Mouse (Mus musculus) cerebellum, postnatal 14 days (tissue): ENCODE measurements around the gene Arrdc2.

Experiments used
- DNase-seq, 2 experiments: peaks; one replicate each; pipeline ENCODE4 v3.0.0; 2021; ENCODE audit warnings: mixed read lengths in 2 of 2

Gene Arrdc2

DNA sequence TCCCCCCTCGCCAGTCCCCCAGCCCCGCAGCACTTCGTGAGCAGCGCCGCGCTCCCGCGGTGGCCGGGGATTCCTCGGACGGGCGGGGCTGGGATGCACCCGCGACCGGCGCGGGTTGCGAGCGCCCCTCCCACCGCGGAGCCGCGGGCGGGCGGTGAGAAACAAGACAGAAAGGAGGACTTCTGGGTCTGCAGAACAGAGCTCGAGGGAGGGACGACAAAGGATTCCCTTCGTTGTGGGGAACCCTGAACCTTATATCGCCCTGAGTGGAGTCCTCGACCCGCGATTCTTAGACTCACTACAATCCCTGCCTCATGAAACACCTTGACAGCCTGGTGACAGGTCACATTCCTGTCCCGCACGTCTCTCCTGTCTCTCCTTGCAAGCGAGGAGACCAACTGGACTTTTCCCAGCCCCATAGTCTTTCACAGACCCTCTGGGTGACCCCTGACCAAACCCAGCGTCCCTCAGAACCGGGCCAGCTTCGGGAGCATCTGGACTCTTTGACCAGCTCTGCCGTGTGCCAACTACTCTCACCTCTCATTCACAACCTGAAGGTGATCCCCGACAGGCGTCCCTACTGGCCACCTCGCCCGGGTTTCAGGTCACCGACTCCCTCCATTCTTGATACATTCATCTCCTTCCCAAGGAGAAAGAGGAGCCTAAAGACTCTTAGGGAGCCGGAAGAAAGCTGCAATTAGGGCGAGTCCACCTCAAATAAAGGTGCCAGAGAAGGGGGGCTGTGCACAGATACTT is 24.6 kb upstream of the Arrdc2 start:
- DNase-seq = no peak

GRCm38 (mm10) chr8:70862824-70863641 is 23.5 kb upstream of the Arrdc2 start, which contains the start of gene Kcnn1:
Gene Kcnn1 (minus strand): TSS chr8:70863258.
- DNase-seq = no peak

- no peak for DNase-seq
Measured at GRCm38 (mm10) chr8:70857516-70857915, 18.0 kb upstream of the Arrdc2 start.

- peak; percentile 80 to 82 for DNase-seq
Measured at GRCm38 (mm10) chr8:70856541-70857197, 17.1 kb upstream of the Arrdc2 start.

DNA sequence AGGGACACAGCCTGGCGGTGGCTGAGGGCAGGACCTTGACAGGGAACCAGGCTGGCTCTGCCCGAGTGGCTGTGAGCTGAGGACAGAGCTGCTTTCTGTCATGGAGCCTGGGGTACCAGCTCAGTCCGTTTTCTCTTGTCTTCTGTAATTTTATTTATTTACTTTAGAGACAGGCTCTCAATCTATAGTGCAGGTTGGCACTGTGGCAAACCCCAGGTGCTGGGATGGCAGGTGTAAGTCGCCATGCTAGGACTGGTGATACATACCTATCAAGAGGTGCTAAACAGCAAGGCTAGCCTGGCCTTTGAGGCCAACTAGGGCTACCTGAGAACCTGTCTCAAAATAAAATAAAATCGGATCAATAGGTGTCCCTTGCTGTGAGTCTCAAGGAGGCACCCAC is 16.5 kb upstream of the Arrdc2 start:
- DNase-seq = no peak

DNA sequence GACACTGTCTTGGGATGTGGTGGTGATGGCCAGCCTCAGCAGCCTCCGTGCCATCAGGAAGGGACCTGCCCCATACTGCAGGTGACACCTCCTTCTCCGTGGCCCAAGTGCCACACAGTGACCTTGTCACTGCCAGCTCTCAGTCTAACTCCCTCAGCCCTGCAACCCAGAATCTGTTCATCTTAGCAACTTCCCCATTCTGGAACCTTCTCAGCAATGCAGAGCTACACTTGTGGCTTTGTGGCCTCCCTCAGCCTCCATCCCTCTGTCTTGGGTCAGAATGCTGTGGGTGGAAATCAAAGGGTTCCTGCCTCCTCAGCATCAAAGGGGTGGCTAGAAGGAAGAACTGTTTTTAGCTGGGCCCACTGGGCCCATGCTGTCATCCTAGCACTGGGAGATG is 14.3 kb upstream of the Arrdc2 start:
- no peak for DNase-seq

DNA sequence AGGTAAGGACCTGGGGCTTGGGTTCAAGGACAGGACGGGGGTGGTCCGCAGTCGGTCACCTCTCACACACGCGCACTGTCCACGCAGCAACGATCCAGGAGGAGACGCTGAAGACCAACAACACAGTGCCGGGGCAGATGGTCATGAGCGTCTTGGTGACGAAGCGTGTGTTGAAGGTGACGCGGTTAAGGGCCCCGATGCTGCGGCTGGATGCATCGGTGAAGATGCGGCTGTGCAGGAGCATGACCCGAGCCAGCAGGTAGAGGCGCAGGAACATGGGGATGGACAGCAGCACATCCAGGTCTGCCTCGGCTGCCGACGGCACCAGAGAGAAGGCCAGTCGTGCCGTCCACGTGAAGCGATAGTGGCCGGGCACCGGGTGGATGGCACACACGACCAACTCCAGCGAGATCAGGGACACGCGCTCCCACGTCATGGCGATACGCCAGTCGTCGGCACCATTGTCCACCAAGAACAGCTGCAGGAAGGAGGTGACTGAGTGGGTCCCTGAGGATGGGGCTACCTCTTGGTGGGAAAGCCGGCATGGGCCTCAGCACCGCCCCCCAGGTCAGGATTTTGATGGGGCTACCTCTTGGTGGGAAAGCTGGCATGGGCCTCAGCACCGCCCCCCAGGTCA is 13.2 kb upstream of the Arrdc2 start:
- DNase-seq = no peak

DNA sequence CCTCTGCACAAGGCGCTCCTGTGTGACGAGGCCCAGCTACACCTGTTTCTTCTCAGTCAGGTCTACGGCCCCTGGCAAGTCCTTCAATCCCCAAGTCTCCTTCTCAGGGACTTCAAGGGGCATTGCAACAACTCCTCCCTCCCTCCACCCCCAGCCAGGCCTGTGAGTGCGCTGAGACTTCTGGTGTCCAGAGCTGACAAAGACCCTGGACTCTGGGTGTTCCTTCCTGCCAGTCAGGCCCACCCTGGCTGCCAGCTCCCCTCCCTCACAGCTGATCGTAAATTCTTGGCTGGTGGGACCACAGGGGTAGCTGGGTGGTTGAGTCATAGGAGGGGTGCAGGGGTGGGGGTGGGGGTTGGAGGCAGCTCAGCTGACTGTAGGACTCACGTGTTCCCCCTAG is 12.3 kb upstream of the Arrdc2 start:
- DNase-seq = no peak

- DNase-seq = no peak
Measured at GRCm38 (mm10) chr8:70850947-70851346, 11.4 kb upstream of the Arrdc2 start.

DNA sequence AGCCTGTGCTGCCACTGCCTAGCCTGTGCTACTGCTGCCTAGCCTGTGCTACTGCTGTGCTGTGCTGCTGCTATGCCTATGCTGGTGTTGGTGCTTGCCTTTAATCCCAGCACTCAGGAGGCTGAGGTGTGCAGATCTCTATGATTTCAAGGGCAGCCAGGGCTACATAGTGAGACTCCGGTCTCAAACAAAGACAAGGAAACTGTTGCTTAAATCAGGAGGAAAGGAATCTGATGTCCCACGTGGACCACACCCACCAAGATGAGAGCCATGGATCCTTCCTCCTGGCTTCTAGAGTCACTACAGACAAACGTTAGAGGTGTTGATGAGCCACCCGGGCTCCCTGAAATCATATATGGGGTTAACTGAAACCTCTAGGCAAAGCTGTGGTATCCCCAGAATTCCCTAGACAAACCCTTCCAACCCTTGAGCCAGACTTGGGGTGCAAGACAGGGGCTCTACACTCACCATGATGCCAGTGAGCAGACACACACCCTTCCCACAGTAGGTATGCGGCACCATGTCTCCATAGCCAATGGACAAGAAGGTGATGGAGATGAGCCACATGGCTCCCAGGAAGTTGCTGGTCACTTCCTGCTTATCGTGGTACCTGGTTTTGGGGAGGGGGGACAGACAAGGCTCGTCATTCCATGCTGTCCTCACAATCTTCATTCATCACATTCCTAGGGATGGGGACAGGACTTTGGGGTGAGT is 10.8 kb upstream of the Arrdc2 start:
- DNase-seq = no peak

DNA sequence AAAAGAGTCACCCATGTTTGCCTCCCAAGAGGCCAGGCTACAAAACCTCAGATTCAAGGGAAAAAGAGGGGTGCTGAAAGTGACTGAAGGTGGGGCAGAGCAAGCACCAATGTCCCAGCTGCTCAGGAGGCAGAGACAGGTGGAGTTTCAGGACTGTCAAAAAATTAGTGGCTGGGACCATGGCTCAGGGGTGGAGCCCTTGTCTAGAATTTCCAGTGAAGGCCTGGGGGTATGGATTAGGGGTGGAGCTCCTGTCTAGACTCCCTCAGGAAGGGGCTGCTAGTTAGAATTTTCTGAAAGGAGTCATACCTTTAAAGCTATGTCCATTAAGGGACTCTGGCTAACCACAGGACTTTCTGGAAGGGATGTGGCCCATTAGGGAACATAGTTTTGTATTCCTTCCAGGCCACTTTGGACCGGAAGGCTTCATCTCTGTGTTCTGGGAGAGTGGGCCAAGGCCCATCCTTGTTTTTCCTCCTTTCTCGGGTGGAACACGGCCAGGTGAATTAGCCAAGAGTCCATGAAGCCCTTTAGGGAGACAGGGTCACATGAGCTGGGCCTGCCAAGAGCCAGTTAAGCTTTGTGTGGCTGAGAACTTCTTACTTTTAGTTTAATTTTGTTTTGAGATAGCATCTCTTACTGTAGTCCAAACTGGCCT is 9.9 kb upstream of the Arrdc2 start:
- DNase-seq = no peak

DNA sequence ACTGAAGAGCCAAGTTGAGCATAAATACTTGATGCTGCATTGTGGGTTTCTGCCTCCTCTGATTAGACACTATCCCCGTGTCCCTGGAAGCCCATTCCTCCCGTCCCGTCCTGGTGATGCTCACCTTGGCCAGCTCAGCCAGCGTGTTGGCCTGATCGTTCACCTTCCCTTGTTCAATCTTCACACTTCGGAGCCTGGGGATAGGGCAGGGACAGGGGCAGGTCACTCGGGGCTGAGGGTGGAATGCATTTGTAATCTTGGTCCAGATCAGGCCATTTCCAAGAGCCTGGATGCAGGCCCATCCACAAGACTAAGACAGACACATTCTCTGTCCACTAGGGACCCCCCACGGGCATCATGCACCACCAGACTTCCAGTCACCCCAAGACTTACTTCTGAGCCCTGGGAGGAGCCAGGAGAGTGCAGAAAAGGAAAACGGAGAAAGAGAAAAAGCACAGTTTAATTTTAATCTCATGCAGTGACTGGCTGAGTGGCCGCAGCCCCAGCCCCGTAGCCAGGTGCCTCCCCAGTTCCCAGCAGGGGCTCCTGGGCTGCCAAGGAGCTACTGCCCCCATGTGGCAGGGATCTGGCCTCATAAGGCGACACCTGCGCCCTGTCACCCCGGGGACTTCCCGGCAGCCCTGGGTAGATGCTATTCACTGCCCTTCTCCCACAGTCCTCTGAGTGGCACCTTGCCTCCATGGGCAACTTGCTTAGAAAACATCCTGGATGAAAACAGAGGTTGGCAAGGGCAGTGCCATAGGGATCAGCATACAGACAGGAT is 7.0 kb upstream of the Arrdc2 start:
- no peak for DNase-seq

DNA sequence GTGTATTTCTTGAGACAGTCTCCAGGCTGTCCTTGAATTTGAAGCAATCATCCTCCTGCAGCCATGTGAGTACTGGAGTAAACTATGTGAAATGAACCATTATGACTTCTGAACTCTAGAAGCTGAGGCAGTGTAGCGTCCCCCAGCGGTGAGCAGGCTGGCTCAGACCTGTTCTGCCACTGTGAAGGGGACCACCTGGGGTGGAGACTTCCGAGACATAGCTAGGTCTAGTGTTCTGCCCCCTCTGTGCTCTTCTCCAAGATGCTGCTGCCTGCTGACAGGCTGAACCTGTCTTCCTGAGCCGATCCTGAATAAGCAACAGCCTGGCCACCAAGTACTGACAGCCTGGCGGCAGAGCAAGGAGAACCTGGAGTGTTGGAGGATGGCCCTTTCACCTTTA is 5.6 kb upstream of the Arrdc2 start:
- peak in 1 of 2 experiments; percentile 37 for DNase-seq

DNA sequence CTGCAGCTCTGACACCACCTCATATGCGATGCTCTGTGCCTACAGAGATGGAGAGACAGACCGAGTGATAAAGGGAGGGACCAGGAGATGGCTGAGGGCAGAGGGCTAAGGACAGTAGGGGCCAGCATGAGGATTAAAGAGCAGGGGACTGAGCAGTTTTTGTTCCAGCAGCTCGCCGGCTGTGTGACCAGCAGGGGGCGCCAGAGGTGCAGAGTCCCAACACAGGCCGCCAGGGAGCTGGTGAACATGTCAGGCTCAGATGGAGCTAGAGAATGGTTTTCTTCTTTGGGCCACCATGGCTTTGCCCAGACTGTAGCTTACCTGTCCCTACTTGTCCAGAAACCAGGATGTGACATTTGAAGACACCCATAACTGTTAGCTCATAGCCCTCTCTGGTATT is 5.0 kb upstream of the Arrdc2 start:
- peak; percentile 92 to 96 for DNase-seq

- no peak for DNase-seq
Measured at GRCm38 (mm10) chr8:70843941-70844340, 4.4 kb upstream of the Arrdc2 start.

DNA sequence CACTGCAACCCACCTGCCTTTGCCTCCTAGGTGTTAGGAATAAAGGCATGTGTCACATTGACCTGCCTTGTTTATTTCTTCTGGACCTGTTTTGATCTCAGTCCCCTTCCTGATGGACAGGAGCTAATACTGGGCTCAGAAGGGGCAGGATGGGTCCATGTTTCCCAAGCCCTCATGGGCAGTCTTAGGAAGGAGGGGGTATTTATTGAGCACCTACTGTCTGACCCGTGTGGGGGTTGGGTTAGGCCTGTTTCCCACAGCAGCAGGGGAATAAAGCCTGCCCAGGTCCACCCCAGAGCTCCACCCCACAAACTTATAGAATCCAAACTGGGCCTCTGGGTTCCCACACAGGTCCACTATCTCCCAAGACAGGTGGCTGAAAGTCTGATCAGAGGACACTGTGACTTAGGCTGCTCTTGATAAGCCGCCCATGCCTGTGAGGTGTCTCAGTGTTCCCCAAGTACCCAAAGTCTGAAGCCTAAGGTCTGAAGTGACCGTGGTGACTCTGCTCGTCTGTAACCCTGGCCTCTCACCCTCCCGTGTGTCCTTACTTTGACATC is 3.8 kb upstream of the Arrdc2 start:
- DNase-seq = no peak

DNA sequence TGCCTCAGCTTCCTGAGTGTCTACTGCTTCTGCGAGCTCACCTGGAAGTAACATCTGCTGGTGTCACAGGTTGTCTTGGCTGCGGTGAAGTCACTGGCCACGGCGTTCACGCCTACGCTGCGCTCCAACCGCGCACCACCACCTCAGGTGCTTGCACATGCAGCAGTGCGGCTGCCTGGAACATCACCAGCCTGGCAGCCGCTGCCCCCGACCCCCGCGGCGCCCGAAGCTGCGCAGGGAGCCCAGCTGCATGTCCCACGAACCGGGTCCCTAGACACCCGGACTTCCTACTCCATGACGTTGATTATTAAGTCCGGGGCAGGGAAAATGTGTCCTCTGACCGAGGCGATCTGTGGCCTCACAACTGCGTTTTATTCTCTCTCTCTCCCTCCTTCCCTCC is 3.0 kb upstream of the Arrdc2 start:
- DNase-seq = no peak

GRCm38 (mm10) chr8:70841147-70842072 is 1.9 kb upstream of the Arrdc2 start:
- peak; percentile 95 to 97 for DNase-seq

- peak in 1 of 2 experiments; percentile 27 for DNase-seq
Measured at GRCm38 (mm10) chr8:70840590-70840989, 1.1 kb upstream of the Arrdc2 start.
